Mouse (Mus musculus): ENCODE measurements around the gene Rabggta. TPM values are rescaled to one million over a fixed set of nuclear protein-coding genes. Genes with fewer than 3 reads are reported as not detected.
A peak's percentile ranks its signal among the peaks of the same experiment; 100 is the strongest.

Gene Rabggta
- 10 to 100 TPM; 13.1 to 13.9 TPM for total RNA-seq (2021)

DNA sequence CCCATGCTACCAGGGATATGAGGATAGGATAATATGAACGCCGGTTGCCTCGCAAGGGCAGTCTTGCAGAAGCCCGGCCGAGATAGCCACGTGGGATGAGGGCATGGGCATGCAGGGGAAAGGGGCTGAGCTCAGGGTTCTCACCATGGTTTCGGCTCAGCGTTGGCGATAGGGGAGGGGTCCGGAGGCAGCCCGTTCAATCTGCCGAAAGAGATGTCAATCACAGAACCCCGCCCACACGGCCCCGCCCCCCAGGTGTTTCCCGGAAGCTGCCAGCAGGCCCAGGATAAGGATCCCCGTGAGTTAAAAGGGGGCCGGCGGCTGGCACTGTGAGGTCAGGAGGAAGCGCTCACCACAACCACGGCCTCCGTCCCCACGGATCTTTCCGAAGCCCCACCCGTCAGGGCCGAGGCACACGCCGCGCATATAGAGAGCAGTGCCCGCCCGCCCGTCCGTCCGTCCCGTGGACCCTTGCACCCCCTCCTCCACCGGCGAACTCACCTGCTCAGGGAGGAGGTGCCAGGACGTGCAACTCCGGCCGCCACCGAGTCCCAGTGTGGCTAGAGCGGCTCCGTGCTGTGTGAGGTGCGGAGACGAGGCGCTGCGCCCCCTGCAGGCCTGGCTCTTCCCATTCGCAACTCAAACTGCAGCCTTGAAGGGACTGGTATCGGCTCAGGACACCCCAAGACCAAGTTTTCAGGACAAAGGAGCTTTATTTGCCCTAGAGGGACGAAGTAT is at the start of gene Rabggta:
TSS of gene Rabggta (minus strand) at position 564 of the 738 bp plus-strand sequence.
- peak; percentile 93 for DNase-seq

DNA sequence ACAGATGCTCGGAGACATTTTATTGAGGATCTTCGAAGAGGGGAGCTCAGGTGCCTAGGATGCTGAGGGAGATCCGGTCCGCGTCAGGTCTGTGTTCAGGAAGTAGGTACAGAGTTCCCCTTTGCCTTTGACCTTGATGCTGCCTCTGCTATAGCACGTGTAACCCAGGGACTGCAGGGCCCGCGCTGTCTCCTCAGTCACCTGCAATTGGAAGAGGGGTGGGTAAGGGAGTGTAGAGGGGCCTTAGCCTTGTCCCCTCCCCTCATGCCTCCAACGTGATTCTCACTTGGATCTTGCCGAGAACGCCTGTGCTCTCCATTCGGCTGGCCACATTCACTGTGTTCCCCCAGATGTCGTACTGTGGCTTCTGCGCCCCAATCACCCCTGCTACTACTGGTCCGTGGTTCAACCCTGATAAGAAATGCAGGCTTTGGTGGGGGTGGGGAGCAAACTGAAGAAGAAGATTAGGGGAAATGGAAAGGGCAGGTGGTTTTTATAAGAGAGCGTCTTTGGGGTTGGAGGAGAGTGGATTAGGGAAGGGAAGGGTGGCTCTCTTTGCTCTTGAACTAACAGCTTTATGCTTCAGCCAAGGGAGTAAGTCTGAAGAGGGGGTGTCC is 47.1 kb upstream of the Rabggta start:
- no peak for DNase-seq

DNA sequence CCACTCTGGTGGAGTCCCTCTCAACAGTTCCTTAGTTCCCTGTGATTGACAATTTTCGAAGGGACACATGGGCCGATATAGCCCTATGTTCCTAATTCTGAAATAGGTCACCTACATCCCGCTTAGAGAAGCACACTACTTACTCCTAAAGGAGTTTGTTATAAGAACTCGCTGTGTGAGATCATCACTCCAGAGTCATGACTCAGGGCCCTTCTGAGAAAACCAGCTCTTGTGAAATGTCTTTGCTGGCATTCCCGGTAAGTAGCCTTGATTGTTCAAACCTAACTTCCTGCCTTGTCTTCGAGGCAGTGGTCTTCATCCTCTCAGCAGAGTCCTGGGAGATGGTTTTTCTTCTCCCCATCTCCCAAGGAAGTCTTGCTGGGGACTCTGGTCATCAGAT is 46.5 kb upstream of the Rabggta start:
- no peak for DNase-seq

DNA sequence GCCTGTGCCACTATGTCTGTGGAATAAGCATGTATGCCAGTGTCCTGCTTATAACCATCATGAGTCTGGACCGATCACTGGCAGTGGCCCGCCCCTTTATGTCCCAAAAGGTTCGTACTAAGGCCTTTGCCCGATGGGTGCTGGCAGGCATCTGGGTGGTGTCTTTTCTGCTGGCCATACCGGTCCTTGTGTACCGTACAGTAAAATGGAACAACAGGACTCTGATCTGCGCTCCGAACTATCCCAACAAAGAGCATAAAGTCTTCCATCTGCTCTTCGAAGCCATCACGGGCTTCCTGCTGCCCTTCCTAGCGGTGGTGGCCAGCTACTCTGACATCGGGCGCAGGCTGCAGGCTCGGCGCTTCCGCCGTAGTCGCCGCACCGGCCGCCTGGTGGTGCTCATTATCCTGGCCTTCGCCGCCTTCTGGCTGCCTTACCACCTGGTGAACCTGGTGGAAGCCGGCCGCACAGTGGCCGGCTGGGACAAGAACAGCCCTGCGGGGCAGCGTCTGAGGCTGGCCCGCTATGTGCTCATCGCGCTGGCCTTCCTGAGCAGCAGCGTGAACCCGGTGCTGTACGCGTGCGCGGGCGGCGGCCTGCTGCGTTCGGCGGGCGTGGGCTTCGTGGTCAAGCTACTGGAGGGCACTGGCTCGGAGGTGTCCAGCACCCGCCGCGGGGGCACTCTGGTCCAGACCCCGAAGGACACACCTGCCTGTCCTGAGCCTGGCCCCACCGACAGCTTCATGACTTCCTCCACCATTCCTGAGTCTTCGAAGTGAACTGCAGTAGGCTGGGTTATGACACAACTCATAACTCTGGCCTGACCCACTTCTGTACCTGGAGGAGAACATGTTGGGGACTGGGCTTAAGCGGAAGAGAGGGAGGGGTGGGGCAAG is 45.7 kb upstream of the Rabggta start:
- peak; percentile 74 for DNase-seq

DNA sequence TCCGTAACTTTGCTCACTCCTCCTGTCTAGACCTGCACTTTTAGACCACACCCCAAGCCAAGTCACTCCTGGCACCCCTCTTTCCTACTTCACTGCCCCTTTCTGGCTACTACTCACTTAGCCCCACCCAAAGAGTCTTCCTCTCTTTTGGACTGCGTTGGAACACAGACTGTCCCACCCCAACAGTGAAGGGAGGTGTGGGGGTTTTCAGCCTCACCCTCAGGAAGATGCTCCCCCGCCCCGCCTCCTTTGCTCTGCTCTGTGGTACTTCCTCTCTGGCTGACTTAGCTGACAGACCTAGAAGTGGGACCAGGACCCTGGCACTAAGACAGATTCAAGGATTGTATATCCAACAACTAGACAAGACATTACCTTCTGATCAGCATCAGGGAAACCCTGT is 43.6 kb upstream of the Rabggta start, which contains the start of gene Ltb4r1:
TSS of gene Ltb4r1 (plus strand) at position 267 of the 400 bp plus-strand sequence.
- DNase-seq = no peak

DNA sequence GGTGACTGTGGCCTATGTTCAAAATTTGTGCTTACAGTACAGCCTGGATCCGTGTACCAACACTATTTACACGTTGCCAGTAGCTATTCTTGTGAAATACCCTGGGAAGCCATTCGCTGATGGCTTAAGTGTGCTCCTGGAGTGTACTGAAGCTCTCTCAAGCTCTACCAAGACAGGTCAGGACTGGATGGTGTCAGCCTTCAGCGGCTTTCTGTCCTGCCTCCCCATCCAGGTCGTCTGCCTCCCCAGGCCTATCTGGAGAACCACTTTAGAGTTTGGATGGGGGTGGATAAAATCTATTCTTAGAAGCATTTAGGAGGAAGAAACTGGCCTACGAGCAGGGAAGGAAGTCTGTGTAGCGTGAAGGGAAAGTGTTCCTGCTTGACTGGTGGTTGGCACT is 41.1 kb upstream of the Rabggta start:
- DNase-seq = no peak

DNA sequence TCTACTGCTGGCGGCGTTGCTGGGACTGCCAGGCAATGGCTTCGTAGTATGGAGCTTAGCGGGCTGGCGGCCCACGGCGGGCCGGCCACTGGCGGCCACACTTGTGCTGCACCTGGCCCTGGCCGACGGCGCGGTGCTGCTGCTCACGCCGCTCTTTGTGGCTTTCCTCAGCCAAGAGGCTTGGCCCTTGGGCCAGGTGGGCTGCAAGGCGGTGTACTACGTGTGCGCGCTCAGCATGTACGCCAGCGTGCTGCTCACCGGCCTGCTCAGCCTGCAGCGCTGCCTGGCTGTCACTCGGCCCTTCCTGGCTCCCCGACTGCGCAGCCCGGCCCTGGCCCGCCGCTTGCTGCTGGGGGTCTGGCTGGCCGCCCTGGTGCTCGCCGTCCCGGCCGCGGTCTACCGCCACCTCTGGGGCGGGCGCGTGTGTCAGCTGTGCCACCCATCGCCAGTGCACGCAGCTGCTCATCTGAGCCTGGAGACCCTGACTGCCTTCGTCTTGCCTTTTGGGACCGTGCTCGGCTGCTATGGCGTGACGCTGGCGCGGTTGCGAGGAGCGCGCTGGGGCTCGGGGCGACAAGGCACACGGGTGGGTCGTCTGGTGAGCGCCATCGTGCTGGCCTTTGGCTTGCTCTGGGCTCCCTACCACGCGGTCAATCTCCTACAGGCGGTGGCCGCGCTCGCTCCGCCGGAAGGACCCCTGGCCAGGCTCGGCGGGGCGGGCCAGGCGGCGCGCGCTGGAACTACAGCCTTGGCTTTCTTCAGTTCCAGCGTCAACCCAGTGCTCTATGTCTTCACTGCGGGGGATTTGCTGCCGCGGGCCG is 40.1 kb upstream of the Rabggta start:
- peak; percentile 70 for DNase-seq

DNA sequence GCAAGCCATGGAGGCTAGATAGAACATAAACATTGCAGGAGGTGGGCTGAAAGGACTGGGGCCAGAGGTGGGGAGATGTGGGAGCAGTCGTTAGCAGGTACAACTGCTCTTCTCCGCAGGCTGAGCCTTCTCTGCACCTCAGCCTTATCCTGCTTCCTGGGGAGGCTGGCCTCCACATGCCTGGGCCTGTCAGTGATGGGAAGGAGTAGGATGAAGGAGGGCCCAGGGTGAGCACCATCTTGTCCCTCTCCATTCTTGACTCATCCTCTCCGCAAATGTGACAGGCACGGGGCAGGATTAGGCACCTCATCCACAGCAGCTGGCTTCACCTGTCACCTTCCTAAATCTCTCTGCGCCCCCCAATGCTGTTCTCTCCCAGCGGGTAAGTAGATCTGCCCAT is 39.1 kb upstream of the Rabggta start, which contains the start of gene Ltb4r2:
TSS of gene Ltb4r2 (plus strand) at position 266 of the 400 bp plus-strand sequence.
- DNase-seq = no peak

DNA sequence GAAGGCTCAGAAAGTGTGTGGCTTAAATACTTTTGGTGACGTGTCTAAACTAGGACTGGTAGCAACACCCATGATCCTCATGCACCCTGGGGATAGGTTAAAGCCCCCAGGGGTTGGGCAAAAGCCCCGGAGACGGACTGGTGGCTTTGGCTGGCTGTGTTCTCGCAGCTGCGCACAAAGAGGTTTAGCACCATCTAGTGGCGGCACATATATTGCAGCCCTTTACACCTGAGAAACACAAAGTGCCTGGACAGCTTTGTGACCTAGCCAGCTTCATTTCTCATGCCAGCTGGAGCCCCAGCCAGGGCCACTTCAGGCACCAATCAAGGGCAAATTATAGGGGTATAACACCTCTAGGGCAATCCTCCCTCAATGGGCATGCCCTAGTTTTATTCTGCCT is 38.1 kb upstream of the Rabggta start:
- peak; percentile 92 for DNase-seq

DNA sequence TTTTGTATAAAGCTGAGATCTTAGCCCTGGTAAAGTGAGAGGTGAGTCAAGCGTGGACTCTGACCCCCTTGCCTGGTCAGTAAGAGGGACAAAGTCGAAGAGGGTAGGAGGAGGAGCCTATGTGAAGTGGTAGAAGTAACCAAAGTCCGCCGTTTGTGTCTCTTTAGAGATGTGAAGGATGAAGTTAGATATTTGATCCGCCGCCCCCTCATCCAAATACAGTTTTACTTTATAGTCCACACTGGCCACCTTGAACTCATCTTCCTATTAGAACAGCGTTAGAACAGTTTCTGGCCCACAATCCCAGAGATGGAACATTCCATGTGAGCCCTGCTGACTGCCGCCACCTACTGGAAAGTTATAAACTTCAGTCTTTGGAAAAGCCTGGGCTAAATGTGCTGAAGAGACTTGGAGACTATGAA is 36.3 kb upstream of the Rabggta start, which contains the start of gene Cideb:
TSS of gene Cideb (minus strand) at position 96 of the 422 bp plus-strand sequence.
- peak; percentile 66 for DNase-seq

DNA sequence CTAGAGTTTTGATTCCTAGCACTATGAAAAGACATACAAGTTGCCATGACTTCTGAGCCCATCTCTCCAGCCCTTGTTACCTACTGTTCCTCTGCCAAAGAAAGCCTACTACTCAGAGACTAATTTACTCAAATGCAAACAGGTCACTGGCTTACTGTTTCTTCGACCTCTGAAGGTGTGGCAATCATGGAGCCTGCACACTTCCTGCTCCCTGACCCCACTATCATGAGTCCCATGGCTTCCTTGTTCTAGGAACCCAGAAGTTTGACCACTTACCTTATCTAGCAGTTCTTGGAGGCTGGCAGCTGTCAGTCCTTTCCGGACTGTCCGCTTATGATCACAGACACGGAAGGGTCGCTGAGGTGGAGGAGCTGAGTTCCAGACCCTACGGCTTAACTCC is 35.5 kb upstream of the Rabggta start:
- no peak for DNase-seq

DNA sequence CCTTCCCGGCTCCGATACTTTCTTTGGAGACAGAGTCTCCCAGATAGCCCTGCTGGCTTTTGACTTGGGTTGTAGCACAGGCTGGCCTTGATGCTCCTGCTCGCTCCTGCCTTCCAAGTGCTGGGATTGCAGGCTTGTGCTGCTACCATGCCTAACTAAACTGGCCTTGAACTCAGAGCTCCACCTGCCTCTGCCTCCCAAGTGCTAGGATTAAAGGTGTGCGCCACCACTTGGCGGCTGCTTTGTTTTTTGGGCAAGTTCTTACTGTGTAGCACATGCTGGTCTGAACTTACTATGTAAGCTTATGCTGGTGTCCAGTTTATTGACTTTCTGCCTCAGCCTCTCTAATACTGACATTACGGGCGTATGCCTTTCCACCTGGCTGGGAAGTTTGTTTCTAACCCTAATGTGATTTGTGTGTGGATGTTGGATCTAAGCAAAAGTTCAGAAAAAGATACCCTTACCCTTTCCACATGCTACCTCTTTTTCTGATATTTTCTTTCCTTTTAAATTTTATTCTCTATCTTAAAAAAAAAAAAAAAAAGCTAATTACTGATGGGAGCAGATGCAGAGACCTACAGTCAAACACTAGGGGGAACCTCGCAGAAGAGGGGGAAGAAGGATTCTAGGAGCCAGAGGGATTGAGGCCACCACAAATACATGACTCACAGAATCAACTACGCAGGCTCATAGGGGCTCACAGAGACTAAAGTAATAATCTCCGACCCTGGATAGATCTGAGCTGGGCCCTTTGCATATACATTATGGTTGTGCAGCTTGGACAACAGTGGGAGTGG is 25.2 kb upstream of the Rabggta start:
- no peak for DNase-seq

DNA sequence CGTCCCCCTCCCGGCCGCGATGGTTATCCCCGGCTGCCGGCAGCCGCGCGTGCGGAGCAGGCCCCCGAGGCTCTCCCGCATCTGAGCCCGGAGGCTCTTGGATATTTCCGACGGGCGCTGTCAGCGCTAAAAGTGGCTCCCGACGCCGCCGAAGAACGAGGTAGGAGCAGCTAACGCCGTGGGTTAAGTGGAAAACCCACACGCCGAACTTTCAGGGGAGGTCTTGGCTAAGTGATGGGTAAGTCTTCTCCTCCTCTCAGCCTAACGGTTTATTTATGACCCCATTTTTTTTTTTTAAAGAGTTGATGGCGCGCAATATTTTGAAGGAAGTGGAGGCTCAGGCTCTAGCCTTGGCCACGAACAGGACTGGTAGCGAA is 23.8 kb upstream of the Rabggta start:
- no peak for DNase-seq

DNA sequence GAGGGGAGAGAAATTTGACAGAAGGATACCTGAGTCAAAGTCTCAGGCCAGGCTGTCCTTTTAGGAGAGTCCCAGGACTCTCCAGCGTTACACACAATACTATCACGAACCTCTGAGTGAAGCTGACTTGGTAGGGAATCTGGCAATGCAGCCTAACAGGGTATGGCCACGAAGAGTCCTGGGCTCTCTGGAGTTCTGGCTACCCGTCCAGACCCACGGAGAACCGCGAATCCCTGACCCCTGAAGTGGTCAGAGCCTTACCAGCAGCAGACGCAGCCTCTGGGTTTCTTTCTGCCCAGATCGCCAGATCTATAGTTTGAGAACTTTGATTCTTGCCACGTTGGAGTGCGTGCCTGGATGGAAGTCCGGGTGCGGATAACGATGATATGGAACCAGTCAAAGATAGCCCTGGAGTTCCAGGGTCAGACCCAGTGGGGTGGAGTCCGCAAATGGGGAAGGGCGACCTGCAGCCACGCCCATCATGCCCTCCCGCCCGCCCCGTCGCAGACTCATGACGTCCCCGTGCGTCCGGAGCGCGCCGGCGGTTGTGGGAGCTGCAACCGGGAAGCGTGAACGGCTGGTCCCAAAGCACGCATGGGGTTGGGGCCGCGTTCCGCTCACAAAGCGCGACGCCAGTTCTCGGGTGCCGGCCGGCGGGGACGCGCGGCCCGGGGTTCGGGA is 23.3 kb upstream of the Rabggta start, which contains the start of the genes Dhrs1 and Nop9:
TSS of gene Dhrs1 (minus strand) at position 511 of the 681 bp plus-strand sequence.
TSS of gene Nop9 (plus strand) at position 514 of the 681 bp plus-strand sequence.
- DNase-seq = peak; percentile 91

DNA sequence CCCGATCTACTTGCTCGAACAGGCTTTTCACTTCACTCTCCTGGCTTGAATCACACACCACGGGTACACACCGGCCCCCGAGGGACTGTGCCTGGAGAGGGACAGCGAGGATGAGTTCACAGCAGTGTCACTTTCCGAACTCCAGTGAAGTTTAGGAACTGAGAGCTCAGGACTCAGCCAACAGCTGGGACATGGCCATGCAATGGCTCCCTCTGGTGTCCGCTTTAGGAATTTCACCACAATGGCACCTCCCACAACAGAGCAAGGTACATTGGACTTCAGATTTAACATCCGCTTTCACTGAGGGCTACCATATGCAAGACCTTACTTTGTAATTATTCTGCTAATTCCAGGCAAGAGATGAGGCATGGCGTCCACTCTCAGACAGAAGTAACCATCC is 21.6 kb upstream of the Rabggta start:
- DNase-seq = peak; percentile 93

DNA sequence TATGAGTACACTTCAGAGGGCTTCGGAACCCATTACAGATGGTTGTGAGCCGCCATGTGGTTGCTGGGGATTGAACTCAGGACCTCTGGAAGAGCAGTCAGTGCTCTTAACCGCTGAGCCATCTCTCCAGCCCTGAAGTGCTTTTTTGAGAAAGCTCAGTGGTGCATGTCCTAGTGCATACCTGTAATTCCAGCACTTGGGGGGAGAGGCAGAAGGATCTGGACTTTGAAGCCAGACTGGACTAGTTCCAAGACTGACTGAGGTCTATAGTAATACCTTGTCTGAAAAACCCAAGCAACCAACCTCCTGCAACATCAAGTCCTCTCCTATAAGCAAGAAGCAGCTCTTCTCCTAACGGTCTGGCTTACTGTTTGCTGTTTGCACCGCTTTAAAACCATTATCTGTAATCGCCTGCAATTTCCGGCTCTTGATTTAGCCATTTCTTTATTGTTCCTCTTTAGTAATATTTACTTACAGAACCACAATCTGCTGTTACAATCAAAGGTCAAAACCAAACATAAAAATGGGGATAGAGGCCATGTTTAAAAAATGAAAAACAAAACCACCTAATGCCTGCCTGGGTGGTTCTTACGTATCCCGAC is 15.1 kb upstream of the Rabggta start:
- no peak for DNase-seq

DNA sequence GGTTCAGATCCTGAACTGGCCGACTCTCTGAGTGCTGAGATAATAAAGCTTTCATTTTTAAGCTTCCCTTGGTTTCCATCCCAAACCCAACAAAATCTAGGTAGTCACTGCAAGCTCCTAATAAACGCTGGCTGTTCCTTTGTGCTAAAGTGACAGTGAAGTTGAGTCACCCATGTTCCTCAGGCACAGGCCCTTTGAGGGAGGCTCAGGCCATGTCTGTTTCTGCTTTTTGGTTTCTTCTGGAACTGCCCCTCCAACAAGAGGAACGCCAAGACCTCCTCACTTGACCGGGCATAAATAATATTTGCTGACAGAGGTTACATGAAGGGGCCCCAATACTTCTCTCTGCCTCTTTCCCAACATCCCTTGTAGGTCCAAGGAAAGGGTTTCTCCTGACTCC is 13.7 kb upstream of the Rabggta start:
- DNase-seq = no peak

DNA sequence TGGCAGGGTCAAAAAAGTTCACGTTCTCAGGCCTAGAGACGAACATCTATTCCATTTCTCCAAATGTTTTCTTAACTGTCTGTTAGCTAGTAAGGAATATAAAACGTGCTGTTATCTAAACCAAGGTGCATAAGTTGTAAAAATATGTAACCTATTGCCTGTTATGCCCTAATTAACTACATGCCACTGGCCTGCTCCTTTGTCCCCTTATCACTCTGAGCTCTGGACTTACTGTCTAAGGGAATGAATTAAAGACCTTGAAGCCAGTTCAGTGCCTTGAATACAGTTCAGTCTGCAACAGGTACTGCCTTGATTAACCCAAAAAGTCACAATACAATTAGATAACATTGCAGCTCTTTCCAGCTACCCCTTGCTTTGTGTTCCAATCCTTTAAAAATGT is 13.3 kb upstream of the Rabggta start:
- DNase-seq = no peak

DNA sequence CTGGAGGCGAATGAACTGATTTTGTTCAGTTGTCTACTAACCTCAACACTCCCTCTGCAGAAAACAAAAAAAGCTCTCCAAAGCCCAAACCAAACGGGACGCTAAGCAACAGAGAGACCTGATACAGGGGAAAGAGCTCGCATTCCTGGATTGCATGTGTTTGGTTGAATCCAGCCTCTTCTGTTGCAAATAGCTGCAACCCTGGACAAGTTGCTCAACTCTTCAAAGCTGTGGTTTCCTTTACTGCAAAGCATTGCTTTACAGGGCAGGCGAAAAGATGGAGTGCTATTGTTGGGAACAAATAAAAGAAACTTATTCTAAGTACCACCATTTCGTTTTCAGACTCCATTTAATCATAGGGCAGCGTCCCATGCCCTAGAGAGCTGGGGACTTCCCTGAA is 12.8 kb upstream of the Rabggta start:
- no peak for DNase-seq

DNA sequence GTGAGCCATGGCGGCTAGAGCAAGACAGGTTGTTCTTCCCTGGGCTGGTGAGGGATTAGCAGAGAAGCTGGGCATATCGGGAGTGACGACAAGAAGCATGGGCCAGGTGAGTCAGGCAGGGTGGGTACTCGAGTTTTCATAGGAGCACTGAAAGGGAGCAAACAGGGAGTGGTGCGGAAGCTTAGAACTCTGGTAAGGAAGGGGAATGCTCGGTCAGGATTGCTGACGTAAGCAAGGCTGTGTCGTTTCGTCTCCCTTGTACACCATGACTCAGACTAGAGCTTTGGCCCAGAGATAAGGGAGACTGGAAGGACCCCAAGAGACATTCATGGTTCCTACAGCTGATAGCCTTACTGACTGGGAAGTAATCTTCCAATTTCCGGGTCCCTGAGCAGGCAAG is 11.8 kb upstream of the Rabggta start:
- DNase-seq = no peak
